Mouse (Mus musculus) stomach, postnatal 0 days (tissue): ENCODE data around the gene Fbxo28.

Experiments used
- CTCF ChIP-seq: IDR thresholded peaks from 2 replicates; pipeline ENCODE4 v1.5.1; 2016; ENCODE audit warnings: antibody characterized with exemption, low read depth, mild to moderate bottlenecking, moderate library complexity
- EP300 ChIP-seq: optimal IDR thresholded peaks from 2 replicates; pipeline ENCODE3; 2016; ENCODE audit warnings: antibody characterized with exemption

GRCm38 (mm10) chr1:182323139-182323538 lies 18.3 kb downstream of the Fbxo28 start:
- no peak for TF ChIP-seq CTCF
- no peak for TF ChIP-seq EP300
